Mouse (Mus musculus): ENCODE measurements around the gene Prn. TPM values are rescaled to one million over a fixed set of nuclear protein-coding genes. Genes with fewer than 3 reads are reported as not detected.
A peak's percentile ranks its signal among the peaks of the same experiment; 100 is the strongest.

The Prn gene
- total RNA-seq (2014; rRNA removed): 0.76 TPM in 1 of 2 replicates, not detected in the other
- 0.33 TPM in 1 of 2 replicates, not detected in the other for polyA plus RNA-seq (2015; fragmentation: Nextera tagmentation; extraction: Ambion mirVana)

- H3K36me3 ChIP-seq (ENCODE audit: insufficient read depth): no peaks in the 10 kb centered on the region; the same call in 1 of the 2 replicates
- peak within 1 kb of the TSS; percentile 91 for H3K9ac ChIP-seq
- peak within 1 kb of the TSS; percentile 68 for H3K4me2 ChIP-seq (ENCODE audit: low read depth)
- 3% methylated on average over 51 of the region's 52 CpGs for WGBS
- H3K4me3 ChIP-seq (ENCODE audit: low read depth, low read length): peak within 1 kb of the TSS; percentile 81
- ATAC-seq: peak; percentile 95
- peak; percentile 96 for DNase-seq
- no peak; the same call in 1 of the 2 replicates for TF ChIP-seq CTCF (IDR thresholded peaks at IDR 0.05; ENCODE audit: low read depth)
- no peaks in the 10 kb centered on the region for H3K27me3 ChIP-seq (ENCODE audit: insufficient read depth, low read length)
- no peaks in the 10 kb centered on the region for H3K9me3 ChIP-seq (ENCODE audit: low read length)
- H3K27ac ChIP-seq (ENCODE audit: low read depth, low read length): peak within 1 kb of the TSS; percentile 98
- H3K4me1 ChIP-seq (ENCODE audit: insufficient read depth): peaks cover 19% of the 10 kb centered on the region
Measured at GRCm38 (mm10) chr2:131909683-131910572, at the start of gene Prn, which contains the start of gene Prnp. Gene Prn (plus strand): TSS chr2:131909957. Gene Prnp (plus strand): TSS chr2:131909928.

- TF ChIP-seq CTCF (IDR thresholded peaks at IDR 0.05; ENCODE audit: low read depth): peak; percentile 47
- H3K9me3 ChIP-seq (ENCODE audit: low read length): no peaks in the 10 kb centered on the region
- no peak overlapping the region for H3K4me2 ChIP-seq (ENCODE audit: low read depth)
- H3K4me1 ChIP-seq (ENCODE audit: insufficient read depth): peaks cover 11% of the 10 kb centered on the region
- WGBS: 20% methylated on average over 3 of the region's 3 CpGs
- DNase-seq (peak; percentile 82), ATAC-seq (peak; percentile 89)
- no peak overlapping the region for H3K4me3 ChIP-seq (ENCODE audit: low read depth, low read length)
- peak overlapping the region; percentile 82 for H3K27ac ChIP-seq (ENCODE audit: low read depth, low read length)
- no peaks in the 10 kb centered on the region for H3K36me3 ChIP-seq (ENCODE audit: insufficient read depth)
- no peaks in the 10 kb centered on the region for H3K27me3 ChIP-seq (ENCODE audit: insufficient read depth, low read length)
- no peak overlapping the region for H3K9ac ChIP-seq
Measured at GRCm38 (mm10) chr2:131862617-131863275, 47.0 kb upstream of the Prn start.

- peak; percentile 61 for ATAC-seq
Measured at GRCm38 (mm10) chr2:131863472-131863871, 46.3 kb upstream of the Prn start.

GRCm38 (mm10) chr2:131864262-131864796 lies 45.4 kb upstream of the Prn start:
- ATAC-seq (0 out of 2 replicates have a peak, but pooled peaks have one; percentile 14), DNase-seq (no peak)
- no peak overlapping the region for H3K4me2 ChIP-seq (ENCODE audit: low read depth)
- peak overlapping the region; percentile 35; the same call in 1 of the 2 replicates for H3K27ac ChIP-seq (ENCODE audit: low read depth, low read length)
- no peak overlapping the region for H3K9ac ChIP-seq
- no peak overlapping the region for H3K4me3 ChIP-seq (ENCODE audit: low read depth, low read length)
- no peaks in the 10 kb centered on the region for H3K36me3 ChIP-seq (ENCODE audit: insufficient read depth)
- peaks cover 11% of the 10 kb centered on the region for H3K4me1 ChIP-seq (ENCODE audit: insufficient read depth)
- H3K9me3 ChIP-seq (ENCODE audit: low read length): no peaks in the 10 kb centered on the region
- no peak for TF ChIP-seq CTCF (IDR thresholded peaks at IDR 0.05; ENCODE audit: low read depth)
- WGBS: 65% methylated on average over 2 of the region's 2 CpGs
- H3K27me3 ChIP-seq (ENCODE audit: insufficient read depth, low read length): no peaks in the 10 kb centered on the region

More at GRCm38 (mm10) chr2:131863472-131863871, 46.3 kb upstream of the Prn start:
- H3K36me3 ChIP-seq (ENCODE audit: insufficient read depth): no peaks in the 10 kb centered on the region
- H3K9ac ChIP-seq: no peak overlapping the region
- 42% methylated on average over 3 of the region's 3 CpGs for WGBS
- H3K4me3 ChIP-seq (ENCODE audit: low read depth, low read length): no peak overlapping the region
- H3K27me3 ChIP-seq (ENCODE audit: insufficient read depth, low read length): no peaks in the 10 kb centered on the region
- TF ChIP-seq CTCF (IDR thresholded peaks at IDR 0.05; ENCODE audit: low read depth): no peak
- DNase-seq: peak; percentile 50
- H3K4me2 ChIP-seq (ENCODE audit: low read depth): no peak overlapping the region
- peak overlapping the region; percentile 82 for H3K27ac ChIP-seq (ENCODE audit: low read depth, low read length)
- no peaks in the 10 kb centered on the region for H3K9me3 ChIP-seq (ENCODE audit: low read length)
- H3K4me1 ChIP-seq (ENCODE audit: insufficient read depth): peaks cover 11% of the 10 kb centered on the region

- Histone ChIP-seq H3K4me3 (ENCODE audit: low read depth, low read length) (no peak overlapping the region), H3K9ac (no peak overlapping the region), H3K4me2 (ENCODE audit: low read depth) (no peak overlapping the region), H3K4me1 (ENCODE audit: insufficient read depth) (peaks cover 11% of the 10 kb centered on the region), H3K27ac (ENCODE audit: low read depth, low read length) (peak overlapping the region; percentile 66; the same call in 1 of the 2 replicates), H3K36me3 (ENCODE audit: insufficient read depth) (no peaks in the 10 kb centered on the region), H3K9me3 (ENCODE audit: low read length) (no peaks in the 10 kb centered on the region), H3K27me3 (ENCODE audit: insufficient read depth, low read length) (no peaks in the 10 kb centered on the region)
- ATAC-seq (no peak), DNase-seq (no peak)
- TF ChIP-seq CTCF (IDR thresholded peaks at IDR 0.05; ENCODE audit: low read depth): no peak
Measured at GRCm38 (mm10) chr2:131866676-131867075, 43.1 kb upstream of the Prn start.

GRCm38 (mm10) chr2:131868983-131869382 lies 40.8 kb upstream of the Prn start:
- ATAC-seq (no peak), DNase-seq (no peak)
- Histone ChIP-seq H3K4me3 (ENCODE audit: low read depth, low read length) (no peak overlapping the region), H3K4me1 (ENCODE audit: insufficient read depth) (0 out of 2 replicates have a peak, but pooled peaks cover 4% of the 10 kb centered on the region), H3K36me3 (ENCODE audit: insufficient read depth) (no peaks in the 10 kb centered on the region), H3K4me2 (ENCODE audit: low read depth) (no peak overlapping the region), H3K27me3 (ENCODE audit: insufficient read depth, low read length) (no peaks in the 10 kb centered on the region), H3K9me3 (ENCODE audit: low read length) (no peaks in the 10 kb centered on the region), H3K27ac (ENCODE audit: low read depth, low read length) (no peak overlapping the region), H3K9ac (no peak overlapping the region)
- WGBS: 94% methylated on average over 5 of the region's 5 CpGs
- no peak for TF ChIP-seq CTCF (IDR thresholded peaks at IDR 0.05; ENCODE audit: low read depth)

Data from forebrain, postnatal 0 days (tissue).